Mouse (Mus musculus) bone marrow macrophage, adult 2 months (primary cell): ENCODE measurements around the gene Cyp17a1. TPM values are rescaled to one million over a fixed set of nuclear protein-coding genes. Genes with fewer than 3 reads are reported as not detected.

Source experiments
- H3K27ac ChIP-seq: 2 replicates; pipeline ENCODE4 v1.5.1; 2012; ENCODE audit warnings: low read depth, low read length; ENCODE audit not compliant: insufficient read depth
- H3K4me1 ChIP-seq: 2 replicates; pipeline ENCODE4 v1.6.1; 2012; ENCODE audit warnings: low read length; ENCODE audit not compliant: control insufficient read depth, insufficient read depth
- H3K4me3 ChIP-seq: 2 replicates; pipeline ENCODE4 v1.5.1; 2012; ENCODE audit warnings: mild to moderate bottlenecking, low read length, moderate library complexity; ENCODE audit not compliant: insufficient read depth
- CTCF ChIP-seq: IDR thresholded peaks from 2 replicates; pipeline ENCODE4 v1.5.1; 2012; ENCODE audit warnings: low read depth, mild to moderate bottlenecking, low read length, moderate library complexity
- POLR2A ChIP-seq: IDR thresholded peaks from 2 replicates; pipeline ENCODE4 v1.6.1; 2012; ENCODE audit warnings: mild to moderate bottlenecking, low read depth, low read length, borderline replicate concordance
- polyA plus RNA-seq: library from polyadenylated mRNA; stranded (reverse); fragments of >200 nt; gene quantifications from 2 replicates; pipeline ENCODE4 v1.2.4, GENCODE M21; 2012; ENCODE audit not compliant: missing spikeins, insufficient read depth, insufficient read length

The Cyp17a1 gene
- polyA plus RNA-seq, 1 experiment: not detected

- H3K4me3 ChIP-seq: no peak overlapping the region
- no peak overlapping the region for H3K27ac ChIP-seq
- TF ChIP-seq CTCF (no peak), POLR2A (no peak)
- peaks cover 46% of the 10 kb centered on the region for H3K4me1 ChIP-seq
Measured at GRCm38 (mm10) chr19:46620016-46620808, 52.8 kb downstream of the Cyp17a1 start.

GRCm38 (mm10) chr19:46619518-46619917 lies 53.5 kb downstream of the Cyp17a1 start:
- peaks cover 46% of the 10 kb centered on the region for H3K4me1 ChIP-seq
- no peak overlapping the region for H3K4me3 ChIP-seq
- TF ChIP-seq CTCF (no peak), POLR2A (no peak)
- no peak overlapping the region for H3K27ac ChIP-seq

GRCm38 (mm10) chr19:46619001-46619400 lies 54.0 kb downstream of the Cyp17a1 start:
- Histone ChIP-seq H3K4me3 (no peak overlapping the region), H3K4me1 (peaks cover 46% of the 10 kb centered on the region), H3K27ac (no peak overlapping the region)
- TF ChIP-seq POLR2A: no peak
- TF ChIP-seq CTCF: no peak

- Histone ChIP-seq H3K4me1 (peaks cover 47% of the 10 kb centered on the region), H3K4me3 (no peak overlapping the region), H3K27ac (peak overlapping the region; percentile 33)
- TF ChIP-seq POLR2A (no peak), CTCF (no peak)
Measured at GRCm38 (mm10) chr19:46618322-46618721, 54.6 kb downstream of the Cyp17a1 start.

- Histone ChIP-seq H3K4me3 (no peak overlapping the region), H3K4me1 (peaks cover 51% of the 10 kb centered on the region), H3K27ac (no peak overlapping the region)
- TF ChIP-seq CTCF (no peak), POLR2A (no peak)
Measured at GRCm38 (mm10) chr19:46617361-46617760, 55.6 kb downstream of the Cyp17a1 start.

Other genes with a start within 250 kb of the Cyp17a1 start
- 66.3 and 69.0 TPM in 2 replicates for gene Trim8, start 171.5 kb downstream of the Cyp17a1 start, polyA plus RNA-seq
- gene Arl3, start 100.0 kb downstream of the Cyp17a1 start, polyA plus RNA-seq: 36.7 and 36.9 TPM in 2 replicates
- 12.3 and 14.7 TPM in 2 replicates for gene Sfxn2, start 99.8 kb downstream of the Cyp17a1 start, polyA plus RNA-seq
- 56.1 and 56.5 TPM in 2 replicates for gene Wbp1l, start 74.1 kb downstream of the Cyp17a1 start, polyA plus RNA-seq
- gene Borcs7, start 16.7 kb upstream of the Cyp17a1 start, polyA plus RNA-seq: 13.7 and 15.6 TPM in 2 replicates
- gene As3mt, start 34.3 kb upstream of the Cyp17a1 start, polyA plus RNA-seq: 9.8 and 10.7 TPM in 2 replicates
- gene Cnnm2, start 88.4 kb upstream of the Cyp17a1 start, polyA plus RNA-seq: 16.0 and 16.2 TPM in 2 replicates